In the genomic region with DNA sequence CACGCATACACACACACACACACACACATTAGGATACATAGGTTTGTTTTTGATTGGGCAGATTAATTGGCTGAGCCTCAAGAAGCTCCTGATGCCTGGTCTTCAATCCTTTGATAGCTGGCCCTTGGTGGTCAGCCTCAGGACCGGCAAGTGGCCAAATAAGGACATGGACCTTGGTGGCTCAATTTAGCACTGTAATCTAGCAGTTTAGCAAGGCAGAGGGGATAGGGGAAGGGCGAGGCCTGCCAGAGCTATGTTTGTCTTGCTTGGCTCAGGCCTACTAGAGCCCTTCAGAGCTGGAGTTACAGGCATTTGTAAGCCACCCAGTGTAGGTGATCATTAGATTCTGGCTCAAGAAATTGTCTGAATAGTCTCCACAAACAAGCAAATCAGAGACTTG, we compare ENCODE assay signal across 28 mouse cellular contexts.
DNase-seq lines count a peak whose midpoint lies in the region; ATAC-seq and TF ChIP-seq lines count a peak whose summit lies in the region.
"Had no signal": no experiment of that assay in that cellular context is flagged by ENCODE, and none has a peak within 500 bp of the region (broad histone marks: within the 10 kb centered on the region; RNA-seq: fewer than 3 reads in every experiment).

No protein-coding gene starts in this region.

- no peak for TF ChIP-seq CTCF in heart, postnatal 0 days (IDR thresholded peaks at IDR 0.05; ENCODE audit: low read depth)

- ATAC-seq in heart, postnatal 0 days (ENCODE audit: insufficient read depth, low read depth) = peak; percentile 85
- ATAC-seq in hindbrain, embryonic 14.5 days (ENCODE audit: low FRiP score) = no peak
- ATAC-seq: forebrain, embryonic 13.5 days; liver, embryonic 12.5 days; liver, postnatal 0 days; lung, postnatal 0 days; Patski had no signal

- no peak overlapping the region for H3K4me2 ChIP-seq in heart, postnatal 0 days (ENCODE audit: low read depth, low read length)
- no peak overlapping the region for H3K4me2 ChIP-seq in hindbrain, embryonic 14.5 days (replicated peaks)
- H3K4me2 ChIP-seq: forebrain, embryonic 13.5 days; hindbrain, embryonic 13.5 days; liver, embryonic 12.5 days; midbrain, embryonic 12.5 days; neural tube, embryonic 13.5 days had no signal

- peaks cover 23% of the 10 kb centered on the region for H3K4me1 ChIP-seq in heart, embryonic 10.5 days
- H3K4me1 ChIP-seq in heart, postnatal 0 days (ENCODE audit: control insufficient read depth, insufficient read depth) = peaks cover 17% of the 10 kb centered on the region
- no peaks in the 10 kb centered on the region for H3K4me1 ChIP-seq in hindbrain, embryonic 14.5 days (replicated peaks; ENCODE audit: control insufficient read depth, insufficient read depth, low read length)
- H3K4me1 ChIP-seq: forebrain, embryonic 13.5 days; hindbrain, embryonic 13.5 days; liver, embryonic 12.5 days; midbrain, embryonic 12.5 days; neural tube, embryonic 13.5 days had no signal

- H3K27ac ChIP-seq in heart, embryonic 10.5 days = peak overlapping the region; percentile 86
- H3K27ac ChIP-seq in heart, postnatal 0 days (ENCODE audit: low read depth) = peak overlapping the region; percentile 59
- H3K27ac ChIP-seq in hindbrain, embryonic 14.5 days = no peak overlapping the region
- H3K27ac ChIP-seq: forebrain, embryonic 13.5 days; hindbrain, embryonic 13.5 days; liver, embryonic 12.5 days; midbrain, embryonic 12.5 days; neural tube, embryonic 13.5 days; stomach, postnatal 0 days had no signal

- no peak overlapping the region for H3K9ac ChIP-seq in heart, postnatal 0 days (replicated peaks; ENCODE audit: low read depth, low read length)
- H3K9ac ChIP-seq in hindbrain, embryonic 14.5 days = no peak overlapping the region
- H3K9ac ChIP-seq: forebrain, embryonic 13.5 days; hindbrain, embryonic 13.5 days; liver, embryonic 12.5 days; liver, postnatal 0 days; midbrain, embryonic 12.5 days; neural tube, embryonic 13.5 days had no signal

- no peaks in the 10 kb centered on the region for H3K36me3 ChIP-seq in heart, embryonic 10.5 days
- H3K36me3 ChIP-seq in heart, postnatal 0 days (replicated peaks; ENCODE audit: control insufficient read depth, insufficient read depth, low read length) = no peaks in the 10 kb centered on the region
- no peaks in the 10 kb centered on the region for H3K36me3 ChIP-seq in hindbrain, embryonic 14.5 days (replicated peaks; ENCODE audit: control insufficient read depth, insufficient read depth)
- H3K36me3 ChIP-seq: hindbrain, embryonic 13.5 days; liver, embryonic 12.5 days; midbrain, embryonic 12.5 days; neural tube, embryonic 13.5 days had no signal

- H3K27me3 ChIP-seq in heart, embryonic 10.5 days (ENCODE audit: insufficient read depth, poor library complexity, severe bottlenecking) = no peaks in the 10 kb centered on the region
- no peaks in the 10 kb centered on the region for H3K27me3 ChIP-seq in heart, postnatal 0 days (ENCODE audit: control insufficient read depth, insufficient read depth, low read length)
- H3K27me3 ChIP-seq in hindbrain, embryonic 14.5 days (ENCODE audit: control insufficient read depth, insufficient read depth, low read length) = no peaks in the 10 kb centered on the region
- H3K27me3 ChIP-seq: forebrain, embryonic 13.5 days; hindbrain, embryonic 13.5 days; liver, embryonic 12.5 days; midbrain, embryonic 12.5 days; neural tube, embryonic 13.5 days had no signal

- TF ChIP-seq EP300 in heart, postnatal 0 days (IDR thresholded peaks at IDR 0.05; ENCODE audit: low read depth) = no peak

- intact Hi-C loops in heart, postnatal 36 days (cut with DNase I) = no loop called here

- 53% methylated on average over 3 of the region's 3 CpGs for WGBS in heart, embryonic 10.5 days
- 49% methylated on average over 3 of the region's 3 CpGs for WGBS in heart, postnatal 0 days
- WGBS in hindbrain, embryonic 14.5 days = 86% methylated on average over 3 of the region's 3 CpGs

- H3K9me3 ChIP-seq in heart, embryonic 10.5 days = no peaks in the 10 kb centered on the region
- H3K9me3 ChIP-seq in heart, postnatal 0 days (replicated peaks; ENCODE audit: control insufficient read depth, low read length) = no peaks in the 10 kb centered on the region
- no peaks in the 10 kb centered on the region for H3K9me3 ChIP-seq in hindbrain, embryonic 14.5 days (ENCODE audit: control insufficient read depth, low read length)
- H3K9me3 ChIP-seq: forebrain, embryonic 13.5 days; hindbrain, embryonic 13.5 days; liver, embryonic 12.5 days; midbrain, embryonic 12.5 days; neural tube, embryonic 13.5 days had no signal

- peak; percentile 81 for DNase-seq in heart, embryonic 10.5 days (ENCODE audit: low spot score)
- DNase-seq in heart, postnatal 36 days = no peak
- peak; percentile 10 for DNase-seq in ovary, postnatal 36 days (ENCODE audit: low spot score)
- DNase-seq in ovary, postnatal 14 days (ENCODE audit: low spot score) = no peak
- peak; percentile 77 for DNase-seq in heart, postnatal 0 days (ENCODE audit: low spot score)
- no peak for DNase-seq in adrenal gland, postnatal 4 days (ENCODE audit: low spot score in 2 of 2)
- no peak for DNase-seq in hindbrain, embryonic 14.5 days (ENCODE audit: low spot score)
- DNase-seq: adrenal gland, postnatal 25 days; cerebellum, adult 18-20 months; cerebellum, postnatal 25 days; gastrocnemius, postnatal 10 days; kidney, adult 11 months; kidney, postnatal 14 days; liver, postnatal 0 days; lung, postnatal 4 days; right cerebral cortex, adult 18-20 months; right cerebral cortex, postnatal 4 days; thymus, adult 18-20 months; thymus, postnatal 36 days had no signal

- no peak overlapping the region for H3K4me3 ChIP-seq in heart, embryonic 10.5 days
- H3K4me3 ChIP-seq in heart, postnatal 0 days (ENCODE audit: low read depth, low read length) = no peak overlapping the region
- no peak overlapping the region for H3K4me3 ChIP-seq in hindbrain, embryonic 14.5 days (replicated peaks; ENCODE audit: low read length)
- H3K4me3 ChIP-seq: forebrain, embryonic 13.5 days; hindbrain, embryonic 13.5 days; liver, embryonic 12.5 days; megakaryocyte, embryonic 14.5 days; midbrain, embryonic 12.5 days; neural tube, embryonic 13.5 days had no signal

Comparison
In these comparisons a context has a peak if more than half of its experiments do, and no peak if none do; other contexts are left out.
1. DNase-seq: peak in heart, embryonic 10.5 days (single experiment), ovary, postnatal 36 days (single experiment) and heart, postnatal 0 days (single experiment); none in heart, postnatal 36 days (0 of 2), ovary, postnatal 14 days (single experiment), adrenal gland, postnatal 4 days (0 of 2) and hindbrain, embryonic 14.5 days (single experiment).